Mouse (Mus musculus) frontal cortex, postnatal 25 days (tissue): ENCODE data around the gene Sdhaf3.

Experiments
- DNase-seq, 2 experiments: peaks; one replicate each; pipeline ENCODE4 v3.0.0; 2022; ENCODE audit warnings: low spot score in 2 of 2

Sdhaf3 gene

DNA sequence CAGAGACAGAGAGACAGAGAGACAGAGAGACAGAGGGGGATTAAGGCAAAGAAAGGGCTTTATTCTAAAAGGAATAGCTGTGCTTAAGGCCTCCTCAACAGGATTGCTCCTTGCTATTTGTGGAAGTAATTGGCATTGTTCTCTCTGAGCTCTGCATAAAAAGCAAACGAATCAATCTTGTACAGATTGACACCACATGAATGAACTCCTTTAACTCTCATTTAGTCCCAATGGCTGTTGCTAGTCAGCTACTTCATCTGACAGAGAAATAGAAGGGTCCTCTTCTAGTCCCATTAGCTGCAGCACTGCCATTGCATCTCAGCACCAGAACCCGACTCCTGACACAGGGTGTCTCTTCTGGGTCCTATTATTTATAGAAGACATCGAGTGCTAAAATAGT is 113.0 kb downstream of the Sdhaf3 start:
- DNase-seq, result no peak

DNA sequence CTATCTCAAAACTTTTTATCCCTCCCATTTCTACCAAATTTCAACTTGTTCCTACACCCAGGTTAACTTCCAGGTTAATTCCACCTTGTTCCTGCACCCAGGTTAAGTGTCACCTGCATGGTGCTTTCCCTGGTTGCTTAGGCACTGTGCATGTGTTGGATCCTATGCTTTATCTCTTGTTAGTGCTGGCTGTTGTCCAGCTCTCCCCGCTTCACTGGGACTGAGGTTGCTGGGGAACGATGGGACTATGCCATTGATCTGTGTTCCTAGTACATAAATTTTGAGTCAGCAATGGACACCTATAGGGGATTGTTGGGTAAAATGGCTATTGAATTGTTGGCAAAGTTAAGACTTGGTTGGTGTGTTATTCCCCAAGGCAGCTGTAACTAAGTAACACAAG is 113.7 kb downstream of the Sdhaf3 start:
- no peak for DNase-seq

DNA sequence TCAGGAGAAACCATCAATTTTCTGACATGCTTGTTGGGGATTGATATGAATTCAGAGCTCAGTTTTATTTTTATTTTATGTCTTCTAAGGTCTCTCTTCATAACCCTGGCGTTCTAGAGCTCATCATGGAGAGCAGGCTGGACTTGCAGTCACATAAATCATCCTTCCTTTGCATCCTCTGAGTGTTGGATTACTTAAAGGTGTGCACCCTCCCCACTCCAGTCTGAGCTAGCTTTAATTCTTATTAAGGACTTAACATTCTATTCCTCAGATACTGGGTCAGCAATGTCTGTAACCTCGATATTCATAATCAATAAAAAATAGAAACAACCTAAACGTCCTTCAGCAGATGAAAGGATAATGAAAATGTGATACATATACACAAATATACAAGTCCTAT is 126.2 kb downstream of the Sdhaf3 start:
- DNase-seq, result no peak

DNA sequence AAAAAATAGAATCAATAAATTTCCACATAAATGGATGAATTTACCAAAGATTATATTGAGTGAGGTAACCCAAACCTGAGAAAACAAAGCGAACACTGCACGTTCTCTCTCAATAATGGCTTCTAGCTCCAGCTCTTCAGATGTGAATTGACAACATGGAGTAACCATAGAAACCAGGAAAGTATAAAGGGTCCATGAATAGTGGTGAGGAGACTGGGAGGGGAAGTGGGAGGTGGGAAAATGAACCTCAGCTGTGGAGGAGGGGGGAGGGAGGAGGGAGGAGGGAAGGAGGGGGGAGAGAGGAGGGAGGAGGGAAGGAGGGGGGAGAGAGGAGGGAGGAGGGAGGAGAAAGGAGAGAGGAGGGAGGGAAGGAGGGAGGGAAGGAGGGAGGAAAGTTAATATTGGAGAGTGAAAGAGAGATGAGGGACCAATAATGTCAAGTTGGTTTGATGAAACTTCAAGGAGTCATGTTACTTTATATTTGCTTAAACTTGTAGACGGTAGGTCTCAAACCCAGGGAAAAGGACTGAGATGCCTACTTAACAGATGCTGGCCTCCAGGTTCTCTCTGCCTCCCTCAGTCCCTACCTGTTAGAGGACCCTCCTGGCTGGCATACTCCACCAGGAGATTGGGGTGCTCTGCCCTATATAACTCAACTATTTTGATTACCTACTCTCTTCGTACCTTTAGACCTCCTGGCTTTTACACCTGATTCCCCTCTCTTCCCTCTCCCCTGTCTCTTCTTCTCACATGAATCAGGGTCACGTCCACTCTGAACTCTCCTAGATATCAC is 126.9 kb downstream of the Sdhaf3 start:
- DNase-seq, result no peak

DNA sequence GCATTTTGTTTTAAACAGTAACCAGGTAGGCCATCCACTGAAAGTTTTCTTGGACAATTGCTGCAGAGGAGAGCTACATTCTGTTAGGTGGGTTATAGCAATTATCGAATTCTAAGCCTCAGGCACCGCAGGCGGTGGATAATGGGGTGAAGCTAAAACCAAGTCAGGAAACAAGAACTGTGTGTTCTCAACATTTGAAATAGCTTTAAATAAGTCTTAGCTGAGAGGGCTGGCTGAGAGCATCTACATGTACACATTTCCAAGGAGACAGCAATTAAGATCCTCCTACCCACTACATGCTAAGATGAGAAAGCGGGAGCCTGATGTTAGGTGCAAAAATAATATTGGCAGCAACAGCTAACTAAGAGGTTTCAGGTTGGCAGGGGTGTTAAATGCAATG is 127.9 kb downstream of the Sdhaf3 start:
- DNase-seq, result no peak

DNA sequence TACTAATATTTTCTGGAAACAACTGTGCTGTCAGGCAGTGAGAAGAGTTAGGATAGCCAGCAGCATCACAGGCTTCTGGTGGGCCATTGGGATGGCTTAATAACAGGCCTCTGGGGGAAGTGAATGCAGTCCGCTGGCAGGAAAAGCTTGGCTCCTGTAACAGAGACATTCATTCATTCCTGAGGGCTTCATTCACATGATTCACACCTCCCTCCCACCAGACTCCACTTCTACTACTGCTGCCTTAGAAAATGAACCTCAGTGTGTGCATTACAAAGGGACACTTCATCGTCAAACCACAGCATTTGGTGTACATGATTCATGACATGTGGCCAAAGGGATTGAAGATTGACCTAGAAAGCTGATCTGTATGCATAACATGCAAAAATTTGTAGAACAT is 128.6 kb downstream of the Sdhaf3 start:
- DNase-seq, result no peak

DNA sequence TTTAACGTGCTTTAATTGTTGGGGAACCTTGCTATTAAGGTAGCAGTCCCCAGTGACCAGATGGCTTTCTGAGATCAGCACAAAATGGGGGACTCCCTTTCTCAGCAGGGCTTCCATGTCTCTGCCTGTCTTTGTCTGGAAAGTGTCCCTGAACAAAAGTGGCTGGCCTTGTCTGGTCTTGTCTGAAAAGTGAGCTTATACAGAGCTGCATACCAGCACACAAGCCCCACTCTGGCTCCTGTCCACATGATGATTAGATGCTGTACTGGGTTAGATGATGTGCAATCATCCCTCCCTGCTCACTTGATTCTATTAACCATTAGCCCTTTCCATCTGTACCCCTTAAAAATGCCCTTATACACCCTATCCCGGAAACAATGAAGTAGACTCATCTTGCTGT is 129.7 kb downstream of the Sdhaf3 start:
- DNase-seq, result no peak

DNA sequence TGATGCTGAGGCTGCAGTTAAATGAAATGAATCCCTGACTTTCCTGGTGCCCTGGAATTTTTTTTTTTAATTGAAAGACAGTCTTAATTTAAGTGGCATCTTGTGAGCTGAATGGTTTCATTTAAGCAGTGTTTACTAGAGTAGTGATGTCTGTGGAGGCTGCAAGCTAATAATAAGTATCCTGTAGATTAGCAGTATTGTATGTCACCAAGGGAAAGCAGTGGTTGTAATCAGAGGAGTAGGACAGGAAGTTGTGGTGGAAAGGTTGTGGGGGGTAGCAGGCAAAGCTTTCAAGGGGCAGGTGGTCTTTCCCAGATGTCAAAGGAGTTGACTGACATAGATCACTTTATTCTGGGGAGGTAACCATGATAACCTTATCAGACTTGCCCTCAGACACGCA is 136.3 kb downstream of the Sdhaf3 start:
- no peak for DNase-seq
